Mouse (Mus musculus): ENCODE measurements around the gene Lims1.

DNA sequence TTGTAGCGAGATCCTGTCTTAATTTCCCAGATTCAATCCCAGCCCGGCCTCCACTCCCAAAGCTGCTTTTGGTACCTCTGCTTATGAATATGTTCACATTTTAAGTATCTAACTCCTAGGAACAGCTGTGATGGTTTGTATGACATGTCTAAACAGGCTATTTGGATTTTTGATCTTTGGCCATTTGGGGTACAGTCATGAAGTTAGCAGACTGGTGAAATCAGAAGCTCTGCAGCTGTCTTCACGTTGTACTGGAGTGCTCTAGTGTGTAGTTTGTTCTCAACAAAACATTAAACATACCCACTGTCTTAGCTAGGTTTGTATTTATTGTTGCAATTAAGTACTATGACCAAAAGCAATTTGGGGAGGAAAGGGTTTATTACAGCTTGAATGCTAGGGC is 63.7 kb downstream of the Lims1 start:
- TF ChIP-seq CTCF (IDR thresholded peaks at IDR 0.05; ENCODE audit: control insufficient read depth, insufficient read depth, insufficient read length) (no peak), MAX (IDR thresholded peaks at IDR 0.05) (no peak), FOSL1 (IDR thresholded peaks at IDR 0.05; ENCODE audit: insufficient read depth, low read length, poor library complexity, severe bottlenecking) (no peak), USF1 (IDR thresholded peaks at IDR 0.05; ENCODE audit: low read depth) (no peak), MYOD1 (IDR thresholded peaks at IDR 0.05; ENCODE audit: control insufficient read depth, insufficient read length, low read depth) (no peak)
